Mouse (Mus musculus) R1 (cell line): ENCODE data around the gene Zmiz1.

Source experiments
- DNase-seq: peaks from one replicate; pipeline ENCODE4 v3.0.0-alpha.2; 2018; ENCODE audit warnings: low read depth, low spot score

Gene Zmiz1

GRCm38 (mm10) chr14:25472096-25472861 lies 13.3 kb downstream of the Zmiz1 start:
- DNase-seq = no peak

- DNase-seq = no peak
These were observed 14.1 kb downstream of the Zmiz1 start for GRCm38 (mm10) chr14:25472981-25473649.

GRCm38 (mm10) chr14:25474017-25474416 lies 15.0 kb downstream of the Zmiz1 start:
- no peak for DNase-seq

GRCm38 (mm10) chr14:25474732-25475131 lies 15.7 kb downstream of the Zmiz1 start:
- DNase-seq = no peak

- no peak for DNase-seq
These were observed 17.1 kb downstream of the Zmiz1 start for GRCm38 (mm10) chr14:25476048-25476447.

GRCm38 (mm10) chr14:25476453-25476852 lies 17.5 kb downstream of the Zmiz1 start:
- no peak for DNase-seq

- DNase-seq = no peak
These were observed 18.3 kb downstream of the Zmiz1 start for GRCm38 (mm10) chr14:25477268-25477667.

- DNase-seq = no peak
These were observed 19.3 kb downstream of the Zmiz1 start for GRCm38 (mm10) chr14:25478257-25478656.

- no peak for DNase-seq
These were observed 19.8 kb downstream of the Zmiz1 start for GRCm38 (mm10) chr14:25478755-25479154.

- DNase-seq = no peak
These were observed 20.9 kb downstream of the Zmiz1 start for GRCm38 (mm10) chr14:25479841-25480252.

GRCm38 (mm10) chr14:25480443-25480842 lies 21.5 kb downstream of the Zmiz1 start:
- DNase-seq = no peak

- no peak for DNase-seq
These were observed 22.1 kb downstream of the Zmiz1 start for GRCm38 (mm10) chr14:25480916-25481666.

- DNase-seq = no peak
These were observed 22.8 kb downstream of the Zmiz1 start for GRCm38 (mm10) chr14:25481667-25482331.

GRCm38 (mm10) chr14:25482404-25482803 lies 23.4 kb downstream of the Zmiz1 start:
- no peak for DNase-seq

- no peak for DNase-seq
These were observed 24.3 kb downstream of the Zmiz1 start for GRCm38 (mm10) chr14:25483285-25483684.

- peak; percentile 63 for DNase-seq
These were observed 25.1 kb downstream of the Zmiz1 start for GRCm38 (mm10) chr14:25484049-25484448.

GRCm38 (mm10) chr14:25486220-25486619 lies 27.2 kb downstream of the Zmiz1 start:
- DNase-seq = no peak

- no peak for DNase-seq
These were observed 27.9 kb downstream of the Zmiz1 start for GRCm38 (mm10) chr14:25486742-25487469.

GRCm38 (mm10) chr14:25487470-25487955 lies 28.5 kb downstream of the Zmiz1 start:
- DNase-seq = no peak

- DNase-seq = no peak
These were observed 29.2 kb downstream of the Zmiz1 start for GRCm38 (mm10) chr14:25488097-25488613.
